Mouse (Mus musculus) retina, adult 2 months (tissue): ENCODE results near the gene Zg16.
A peak's percentile ranks its signal among the peaks of the same experiment; 100 is the strongest.
"Not testable (repeated sequence)": the region's sequence is repeated elsewhere in the genome, so short reads cannot be mapped to it uniquely, and the experiment has no call there.

Experiments used
- DNase-seq: peaks from one replicate; pipeline ENCODE4 v3.0.0-alpha.2; 2012; ENCODE audit warnings: low read depth, low spot score

Gene Zg16

GRCm38 (mm10) chr7:127104560-127105332, 17.6 kb upstream of the Zg16 start:
- peak; percentile 70 for DNase-seq

DNA sequence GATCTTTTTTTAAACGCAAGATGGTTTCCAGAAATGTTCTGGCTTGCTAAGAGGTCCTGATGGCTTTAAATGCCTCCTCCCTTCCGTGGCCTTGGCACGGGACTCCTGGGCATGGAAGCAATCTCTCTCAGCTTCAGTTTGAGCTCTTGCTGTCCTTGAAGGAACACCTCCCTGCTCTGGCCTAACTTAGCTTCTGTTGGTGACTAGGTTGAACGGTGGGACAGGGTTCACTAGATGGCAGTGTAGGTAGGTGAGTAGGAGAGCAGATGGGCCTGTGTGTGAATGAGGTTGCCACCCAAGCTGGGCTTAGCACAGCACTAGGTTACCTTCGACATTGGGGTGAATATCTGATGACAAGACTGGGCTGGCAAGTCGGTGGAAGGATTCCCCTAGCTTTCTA, 16.8 kb upstream of the Zg16 start:
- DNase-seq, result no peak

DNA sequence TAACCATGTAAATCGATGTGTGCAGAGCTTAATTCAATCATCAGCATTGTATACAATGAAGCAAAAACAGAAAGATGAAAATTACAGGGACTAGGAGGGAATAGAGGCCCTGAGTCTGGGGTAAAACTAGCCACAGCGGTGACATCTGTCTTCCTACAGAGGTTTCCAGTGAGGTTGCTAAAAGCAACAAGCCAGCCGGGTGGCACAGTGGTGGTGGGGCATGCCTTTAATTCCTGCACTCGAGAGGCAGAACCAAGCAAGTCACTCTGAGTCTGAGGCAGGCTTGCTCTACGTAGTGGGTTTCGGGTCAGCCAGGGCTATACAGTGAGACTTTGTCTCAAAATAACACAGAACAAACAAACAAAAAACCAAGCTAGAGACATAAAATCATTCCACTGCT, 15.0 kb upstream of the Zg16 start:
- DNase-seq, result no peak

DNA sequence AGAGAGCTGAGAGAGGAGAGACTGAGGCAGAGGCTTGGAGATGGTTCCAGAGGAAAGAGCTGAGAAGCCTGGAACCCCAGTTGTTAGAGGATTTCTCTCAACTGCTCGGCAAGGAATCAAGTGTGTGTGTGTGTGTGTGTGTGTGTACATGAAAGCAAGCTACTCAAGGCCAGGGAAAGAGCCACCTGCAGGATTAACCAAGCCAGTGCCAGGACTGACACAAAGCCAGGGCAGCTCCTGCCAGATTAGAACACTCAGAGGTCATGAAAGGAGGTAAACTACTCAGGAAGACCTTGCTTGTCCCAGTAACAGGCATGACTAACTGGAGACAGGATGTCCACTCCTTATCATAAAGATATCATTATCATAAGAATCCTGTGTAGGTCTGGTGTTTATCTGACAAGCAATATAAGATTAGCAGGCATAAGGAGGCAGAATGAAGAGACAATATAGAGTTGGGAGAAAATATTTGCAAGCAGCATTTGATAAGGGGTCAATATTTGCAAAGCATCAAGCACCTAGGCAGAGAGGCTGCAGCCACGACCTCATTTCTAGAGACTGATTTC, 14.4 kb upstream of the Zg16 start:
- DNase-seq, result no peak

DNA sequence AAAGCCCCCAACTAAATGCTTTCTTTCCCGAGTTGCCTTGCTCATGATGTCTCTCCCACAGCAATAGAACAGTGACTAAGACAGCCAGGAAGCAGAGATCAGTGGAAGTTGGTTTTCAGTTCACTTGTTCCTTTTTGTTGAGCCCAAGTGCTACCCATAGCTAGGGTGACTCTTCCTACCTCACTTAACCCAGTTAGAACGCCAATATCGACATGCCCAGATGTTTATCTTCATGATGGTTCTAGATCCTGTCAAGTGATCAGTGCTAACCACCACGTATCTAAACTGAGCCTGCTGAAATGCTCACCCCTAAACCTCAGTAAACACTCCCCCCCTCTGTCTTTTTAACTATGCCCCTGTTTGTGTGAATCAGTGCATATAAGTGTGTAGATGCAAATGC, 12.4 kb upstream of the Zg16 start:
- no peak for DNase-seq

- no peak for DNase-seq
Measured at GRCm38 (mm10) chr7:127098950-127099349, 11.8 kb upstream of the Zg16 start.

GRCm38 (mm10) chr7:127098521-127098920, 11.4 kb upstream of the Zg16 start:
- no peak for DNase-seq

- no peak for DNase-seq
Measured at GRCm38 (mm10) chr7:127096456-127096855, 9.3 kb upstream of the Zg16 start.

DNA sequence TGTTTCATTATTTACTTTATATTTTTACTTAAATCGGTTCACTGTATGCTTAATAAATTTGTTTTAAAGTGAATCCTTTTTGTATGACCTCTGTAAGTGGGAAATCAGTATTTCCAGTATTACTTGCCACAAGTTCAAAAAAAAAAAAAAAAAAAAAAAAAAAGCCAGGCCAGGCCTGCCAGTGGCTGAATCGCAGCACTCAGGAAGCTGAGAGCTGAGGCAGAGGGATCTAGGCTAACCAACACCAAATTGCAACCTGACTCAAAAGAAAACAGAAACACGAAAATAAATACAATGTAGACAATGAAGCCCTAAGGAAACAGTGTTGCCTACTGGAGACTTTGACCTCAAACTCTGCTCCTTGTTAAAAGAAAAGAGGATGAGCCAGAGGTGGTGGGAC, 6.8 kb upstream of the Zg16 start:
- DNase-seq, result no peak

DNA sequence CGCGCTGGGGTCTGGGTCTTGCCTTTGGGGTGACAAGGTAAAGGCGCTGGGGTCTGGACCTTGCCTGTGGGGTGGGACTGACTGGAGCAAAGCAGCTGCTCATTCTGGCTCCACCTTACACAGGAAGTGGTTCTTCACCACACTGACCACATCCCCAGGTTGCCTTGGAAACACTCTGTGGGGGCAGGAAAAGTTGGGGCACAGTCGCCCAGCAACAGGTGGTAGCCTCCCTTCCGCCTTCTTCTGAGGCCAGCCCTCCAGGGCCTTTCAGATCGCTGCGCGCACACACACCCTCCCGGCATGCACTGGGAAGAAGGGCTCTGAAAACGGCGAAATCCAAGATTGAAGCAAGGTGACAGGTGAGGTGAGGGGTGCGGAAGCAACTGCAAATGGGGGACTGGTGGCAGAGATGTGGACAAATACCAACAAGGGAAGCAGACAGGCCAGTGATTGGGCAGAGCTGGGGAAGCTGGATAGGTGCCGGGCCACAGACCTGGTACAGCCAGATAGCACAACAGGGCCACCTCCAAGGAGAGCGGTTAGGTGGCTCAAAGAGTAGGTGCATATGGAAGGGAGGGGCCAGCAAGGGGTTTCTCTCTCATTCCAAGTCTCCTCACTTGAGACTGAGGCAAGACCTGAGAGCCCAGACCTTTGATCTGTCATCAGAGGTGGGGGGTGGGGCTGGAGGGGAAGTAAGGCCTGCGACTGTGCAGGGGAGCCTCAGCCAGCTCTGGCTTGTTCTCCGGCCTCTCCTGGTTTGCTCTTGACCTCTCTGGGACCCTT, 4.2 kb upstream of the Zg16 start, which contains the start of gene AI467606:
Gene AI467606, plus strand, starts transcription at position 246 of the 783 bp plus-strand sequence.
- DNase-seq, result no peak

GRCm38 (mm10) chr7:127090154-127091113, 3.3 kb upstream of the Zg16 start:
- DNase-seq, result no peak

- DNase-seq, result peak; percentile 29
Measured at GRCm38 (mm10) chr7:127088901-127089845, 2.0 kb upstream of the Zg16 start.

DNA sequence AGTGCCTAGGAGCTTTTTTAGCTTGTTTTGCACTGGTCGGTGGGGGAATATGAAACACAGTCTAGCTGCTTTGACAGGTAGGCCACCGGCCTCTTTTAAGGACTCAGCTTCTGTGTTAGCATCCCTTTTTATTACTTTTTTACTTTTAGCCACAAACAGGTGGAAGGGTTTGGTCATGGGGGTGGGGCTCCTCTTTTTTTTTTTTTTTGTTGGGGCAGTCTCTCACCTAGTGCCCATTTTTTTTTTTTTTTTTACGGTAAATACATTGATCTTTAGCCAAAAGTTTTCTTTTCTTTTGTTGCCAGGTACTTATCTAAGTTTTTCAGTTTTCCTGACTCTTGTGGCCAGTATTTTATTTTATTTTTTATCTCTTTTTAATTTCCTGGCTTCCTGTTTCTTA, 955 bp upstream of the Zg16 start:
- DNase-seq, result no peak

GRCm38 (mm10) chr7:127085751-127086150, 1.4 kb downstream of the Zg16 start:
- not testable (repeated sequence) for DNase-seq

DNA sequence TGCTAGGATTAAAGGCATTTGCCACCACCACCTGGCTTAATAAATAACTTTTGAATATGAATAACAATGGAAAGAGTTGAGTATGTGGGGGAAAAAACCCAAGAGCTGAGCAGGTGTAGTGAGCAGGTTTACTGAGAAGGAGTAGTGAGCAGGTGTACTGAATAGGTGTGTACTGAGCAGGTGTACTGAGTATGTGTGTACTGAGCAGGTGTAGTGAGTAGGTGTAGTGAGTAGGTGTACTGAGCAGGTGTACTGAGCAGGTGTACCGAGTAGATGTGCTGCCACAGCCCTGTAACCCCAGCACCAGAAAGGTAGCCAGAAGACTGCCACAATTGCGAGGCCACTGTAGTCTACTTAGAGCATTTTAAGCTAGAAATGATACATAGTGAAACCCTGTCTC, 2.3 kb downstream of the Zg16 start:
- no peak for DNase-seq

DNA sequence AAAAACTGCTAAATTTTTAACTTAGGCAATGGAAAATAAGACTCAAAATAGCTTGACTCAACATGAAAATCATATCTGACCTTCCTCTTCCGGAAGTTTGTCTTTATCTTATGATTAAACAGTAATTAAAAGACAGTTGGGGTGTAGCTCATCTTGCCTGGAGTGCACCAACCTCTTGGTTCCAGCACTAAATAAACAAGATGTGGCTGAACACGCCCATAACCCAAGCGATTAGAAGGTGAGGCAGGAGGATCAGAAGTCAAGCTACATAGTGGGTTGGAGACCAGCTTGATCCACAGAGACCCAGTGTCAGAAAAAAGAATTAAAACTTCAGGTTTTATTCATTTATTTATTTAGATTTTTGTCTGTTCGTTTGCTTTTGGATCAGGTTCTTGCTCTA, 3.4 kb downstream of the Zg16 start:
- DNase-seq, result no peak

GRCm38 (mm10) chr7:127082995-127083394, 4.1 kb downstream of the Zg16 start:
- no peak for DNase-seq

DNA sequence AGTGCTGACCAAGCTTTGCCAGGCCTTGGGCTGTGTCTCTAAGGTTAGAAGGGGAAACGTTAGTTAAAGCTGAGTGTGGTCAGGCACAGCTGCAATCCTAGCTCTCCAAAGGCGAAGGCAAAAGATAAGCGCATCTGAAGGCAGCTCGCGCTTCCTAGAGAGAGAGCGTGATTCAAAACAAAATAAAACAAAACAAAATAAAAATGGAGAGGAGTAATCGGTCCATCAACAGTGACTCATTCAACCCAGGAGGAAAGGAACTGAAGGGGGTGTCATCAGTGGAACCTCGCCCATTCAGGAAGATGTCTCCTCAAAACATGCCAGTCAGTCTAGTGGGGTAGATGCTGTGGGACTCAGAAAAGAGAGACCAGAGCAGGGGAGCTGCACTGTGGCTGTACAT, 4.9 kb downstream of the Zg16 start:
- no peak for DNase-seq

DNA sequence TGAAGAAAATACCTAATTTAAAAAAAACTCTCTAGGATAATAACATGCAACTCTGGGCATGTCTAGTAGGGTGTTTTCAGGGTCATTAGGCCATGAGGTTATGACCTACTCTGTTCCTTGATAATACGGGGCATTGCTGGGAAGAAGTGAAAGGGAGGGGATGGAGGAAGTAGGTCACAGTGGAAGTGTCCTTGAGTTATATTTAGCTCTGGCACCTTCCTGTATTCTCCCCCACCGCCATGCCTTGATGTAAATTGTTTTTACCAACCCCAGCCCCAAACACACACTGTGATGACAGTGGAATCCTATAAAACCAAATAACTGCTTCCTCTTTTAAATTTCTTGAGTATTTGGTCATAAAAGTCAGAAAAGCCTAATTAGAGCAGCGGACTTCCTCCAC, 7.1 kb downstream of the Zg16 start:
- no peak for DNase-seq

- no peak for DNase-seq
Measured at GRCm38 (mm10) chr7:127077692-127078091, 9.4 kb downstream of the Zg16 start.
